Mouse (Mus musculus): ENCODE measurements around the gene Kif5c.

Kif5c gene

DNA sequence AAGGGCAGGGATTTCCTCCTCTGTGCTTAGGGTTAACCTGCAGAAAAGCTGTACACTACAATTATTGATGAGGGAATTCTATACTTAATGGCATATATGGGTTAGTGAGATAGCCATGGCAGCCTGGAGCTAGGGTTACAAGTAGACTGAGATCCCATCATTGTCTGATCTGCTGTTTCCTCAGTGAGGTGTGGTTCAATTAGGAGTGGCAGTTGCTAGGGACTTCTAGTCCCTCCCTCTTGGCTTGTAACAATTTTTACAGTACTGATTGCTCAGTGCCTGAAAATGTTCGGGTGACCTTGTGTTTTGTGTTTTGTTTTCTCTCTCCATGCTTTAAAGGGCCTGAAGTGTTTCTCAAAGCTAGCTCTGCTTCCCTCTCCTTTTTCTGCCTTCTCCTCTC is 2.1 kb downstream of the Kif5c start:
- no peak for DNase-seq (ENCODE audit: extremely low spot score)

- no peak for DNase-seq (ENCODE audit: extremely low spot score)
These were observed 6.5 kb downstream of the Kif5c start for GRCm38 (mm10) chr2:49625581-49625980.

- DNase-seq (ENCODE audit: extremely low spot score) = no peak
These were observed 8.5 kb downstream of the Kif5c start for GRCm38 (mm10) chr2:49627611-49628010.

- DNase-seq (ENCODE audit: extremely low spot score) = no peak
These were observed 9.1 kb downstream of the Kif5c start for GRCm38 (mm10) chr2:49628094-49628705.

DNA sequence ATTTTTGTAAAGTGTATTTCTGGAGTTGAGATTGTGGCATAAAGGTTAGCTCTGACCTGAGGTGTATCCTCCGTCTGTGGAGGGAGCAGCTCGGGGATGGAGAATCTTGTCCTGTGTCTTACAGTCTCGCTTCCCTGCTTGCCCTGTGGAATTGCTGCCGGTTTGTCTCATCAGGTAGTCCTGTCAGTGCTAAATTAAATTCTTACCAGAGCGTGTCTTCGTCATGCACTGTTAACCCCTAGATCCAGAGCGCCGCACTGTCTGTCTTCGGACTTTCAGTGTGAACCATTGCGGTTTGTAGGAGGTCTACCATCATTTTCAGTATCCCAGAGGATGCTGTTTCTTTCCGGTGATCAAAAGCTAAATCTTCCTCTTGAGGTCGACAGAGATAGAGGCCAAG is 10.1 kb downstream of the Kif5c start:
- DNase-seq (ENCODE audit: extremely low spot score) = no peak

DNA sequence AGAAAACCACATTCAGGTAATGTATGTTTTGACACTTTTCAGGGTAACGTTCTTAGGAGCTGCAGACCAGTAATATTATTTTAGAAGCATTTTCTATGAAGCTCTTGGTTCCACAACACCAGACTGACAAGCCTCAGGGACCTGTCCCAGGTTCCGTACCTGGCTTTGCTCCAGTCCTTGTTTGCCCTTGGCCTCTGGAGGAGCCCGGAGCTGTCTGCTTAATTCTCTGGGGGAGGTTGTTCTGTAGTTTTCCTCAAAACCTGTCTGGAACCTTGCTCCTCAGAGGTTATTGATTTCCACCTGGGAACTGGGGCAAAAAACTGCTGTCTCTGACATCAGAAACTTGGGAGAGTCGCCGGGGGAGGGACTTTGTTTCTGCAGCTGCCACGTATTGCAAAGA is 11.5 kb downstream of the Kif5c start:
- DNase-seq (ENCODE audit: extremely low spot score) = no peak

DNA sequence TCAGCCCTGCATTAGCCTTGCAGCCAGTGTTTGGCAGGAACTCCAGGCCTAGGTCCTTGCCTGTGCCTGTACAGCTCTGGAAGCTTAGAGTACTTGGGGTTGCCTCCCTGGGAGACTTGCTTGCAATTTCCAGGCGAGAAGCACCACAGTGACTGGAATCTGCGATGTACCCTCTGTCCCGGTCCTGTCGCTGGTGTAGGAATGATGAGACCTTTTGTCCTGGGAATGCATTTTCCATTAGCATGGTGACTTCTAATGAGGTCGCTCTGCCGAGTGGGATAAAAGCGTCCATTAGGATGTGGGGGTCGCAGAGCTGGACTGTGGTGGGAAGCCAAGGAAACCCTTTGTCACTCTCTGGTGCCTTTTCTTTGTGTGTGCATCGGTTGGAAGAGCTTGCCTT is 14.1 kb downstream of the Kif5c start:
- DNase-seq (ENCODE audit: extremely low spot score) = peak; percentile 55

DNA sequence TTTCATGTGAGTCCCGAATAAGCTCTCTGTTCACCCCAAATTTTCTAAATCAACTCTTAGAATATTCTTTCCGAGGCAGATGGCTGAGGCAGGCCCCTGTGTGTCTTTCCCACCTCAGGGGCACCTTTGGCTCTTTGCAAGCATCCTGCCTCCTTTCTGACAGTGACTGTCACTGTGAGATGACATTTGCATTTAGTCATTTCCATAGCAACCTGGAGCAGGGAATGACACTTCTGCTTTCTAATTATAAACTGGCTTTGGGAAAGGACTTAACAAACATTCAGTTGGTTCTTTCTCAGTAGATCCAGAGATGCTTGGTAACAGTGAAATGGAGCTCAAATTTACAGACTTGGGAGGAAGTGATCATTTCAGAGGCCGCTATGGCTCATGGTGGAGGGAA is 23.7 kb downstream of the Kif5c start:
- DNase-seq (ENCODE audit: extremely low spot score) = no peak

GRCm38 (mm10) chr2:49643756-49644155 is 24.7 kb downstream of the Kif5c start:
- DNase-seq (ENCODE audit: extremely low spot score) = no peak

DNA sequence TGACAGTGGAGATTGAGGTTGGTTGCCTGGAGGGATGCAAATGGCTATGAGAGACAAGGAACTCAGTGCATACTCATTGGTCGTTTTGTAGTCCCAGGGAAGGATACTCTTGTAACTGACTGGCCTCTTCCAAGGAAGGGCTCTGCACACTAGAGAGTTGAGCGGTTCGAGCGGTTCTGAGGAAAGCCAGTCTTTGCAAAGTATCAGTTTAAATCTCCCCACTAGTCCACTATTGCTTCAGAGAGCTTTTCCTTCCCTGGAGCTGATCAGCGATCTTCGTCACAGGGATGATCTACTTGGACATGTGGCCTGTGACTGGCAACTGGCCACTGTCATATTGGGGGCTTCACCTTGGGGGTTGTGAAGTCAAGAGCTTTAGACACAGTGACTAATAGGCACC is 28.5 kb downstream of the Kif5c start:
- DNase-seq (ENCODE audit: extremely low spot score) = no peak

GRCm38 (mm10) chr2:49648344-49648743 is 29.2 kb downstream of the Kif5c start:
- DNase-seq (ENCODE audit: extremely low spot score) = peak; percentile 19

DNA sequence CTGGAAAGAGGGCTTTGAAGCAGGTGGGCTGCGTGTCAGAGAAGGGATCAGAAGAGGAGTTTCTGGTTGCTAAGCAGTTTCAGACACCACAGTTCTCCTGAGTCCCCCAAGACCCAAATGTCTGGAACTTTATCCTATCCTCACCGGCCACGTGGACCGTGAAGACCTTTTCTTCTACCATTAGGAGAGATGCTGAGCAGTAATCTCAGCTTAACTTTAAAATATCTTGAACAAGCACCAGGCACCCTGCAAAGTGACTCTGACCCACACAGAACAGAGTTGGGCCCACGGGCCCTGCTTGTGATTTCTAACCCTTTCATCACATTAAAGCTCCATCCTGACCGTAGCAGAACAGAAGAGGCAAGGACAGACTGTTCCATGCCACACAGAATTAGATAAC is 29.7 kb downstream of the Kif5c start:
- DNase-seq (ENCODE audit: extremely low spot score) = no peak

DNA sequence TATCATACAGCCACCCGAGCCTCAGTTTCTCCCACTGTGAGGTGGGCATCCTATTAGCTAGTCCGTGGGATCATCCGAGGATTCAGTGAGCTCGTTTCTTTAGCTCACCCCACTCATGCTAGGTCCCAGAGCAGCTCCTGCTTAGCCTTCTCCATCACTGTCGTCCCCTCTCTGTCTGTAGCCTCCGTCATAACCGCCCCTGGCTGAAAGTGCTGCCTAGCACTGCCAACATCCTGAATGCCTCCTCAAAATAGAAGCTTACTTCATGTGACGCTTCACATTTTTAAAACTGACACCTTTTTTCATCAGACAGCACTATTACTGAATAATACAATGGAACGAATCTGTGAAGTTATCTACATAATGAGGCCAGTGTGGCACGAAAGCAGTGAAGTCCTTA is 30.1 kb downstream of the Kif5c start:
- DNase-seq (ENCODE audit: extremely low spot score) = no peak

- DNase-seq (ENCODE audit: extremely low spot score) = no peak
These were observed 32.6 kb downstream of the Kif5c start for GRCm38 (mm10) chr2:49651737-49652136.

DNA sequence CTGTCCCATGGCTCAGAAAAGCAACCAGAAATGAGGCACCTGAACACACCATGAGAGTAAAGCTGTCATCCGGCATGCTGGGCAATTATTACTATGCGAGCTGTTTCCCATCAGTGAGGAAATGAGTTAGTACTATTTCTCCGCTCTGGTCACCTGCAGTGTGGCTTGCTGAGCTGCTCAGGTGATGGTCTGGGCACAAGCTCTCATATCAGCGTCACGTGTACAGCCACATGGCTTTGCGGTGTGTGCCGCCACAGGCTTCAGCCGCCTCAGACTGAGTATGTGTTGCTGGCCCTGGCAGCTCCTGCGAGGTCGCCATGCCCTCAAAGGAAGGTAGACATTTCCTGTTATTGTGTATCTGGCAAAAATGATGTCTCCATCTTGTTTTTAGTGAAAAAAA is 35.5 kb downstream of the Kif5c start:
- DNase-seq (ENCODE audit: extremely low spot score) = no peak

- DNase-seq (ENCODE audit: extremely low spot score) = no peak
These were observed 36.2 kb downstream of the Kif5c start for GRCm38 (mm10) chr2:49655195-49655873.

DNA sequence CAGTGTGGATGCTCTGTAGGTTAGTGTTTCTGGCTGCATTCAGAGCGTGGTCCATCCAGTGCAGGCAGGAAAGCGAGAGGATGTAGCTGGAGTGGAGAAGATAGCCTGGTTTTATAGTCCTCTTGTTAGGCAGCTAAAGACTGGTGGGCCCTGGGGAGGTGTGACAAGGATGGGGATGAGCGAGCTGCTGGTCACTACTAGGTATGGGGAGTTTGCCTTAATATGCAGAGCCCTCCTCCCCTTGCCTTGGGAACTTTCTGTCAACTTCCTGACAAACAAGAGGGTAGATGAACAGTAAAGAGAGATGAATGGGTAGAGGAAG is 36.7 kb downstream of the Kif5c start:
- DNase-seq (ENCODE audit: extremely low spot score) = no peak

- DNase-seq (ENCODE audit: extremely low spot score) = no peak
These were observed 37.9 kb downstream of the Kif5c start for GRCm38 (mm10) chr2:49656988-49657387.

DNA sequence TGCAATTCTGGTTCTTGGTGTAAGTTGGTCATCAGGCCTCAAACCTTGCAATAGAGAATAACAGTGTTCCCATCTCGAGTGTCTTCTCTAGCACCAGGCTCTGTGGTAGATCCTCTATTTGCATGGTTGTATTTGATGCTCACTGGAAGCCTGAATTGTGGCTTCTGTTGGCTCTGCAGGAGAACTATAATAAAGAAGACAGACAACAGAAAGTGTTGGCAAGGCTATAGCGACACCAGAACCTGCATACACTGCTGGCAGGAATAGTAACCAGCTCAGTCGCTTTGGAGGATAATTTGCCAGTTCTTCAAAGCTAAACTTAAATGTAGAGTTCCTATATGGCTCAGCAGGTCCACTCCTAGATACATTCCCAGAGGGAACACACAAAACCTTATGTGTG is 38.6 kb downstream of the Kif5c start:
- no peak for DNase-seq (ENCODE audit: extremely low spot score)

- DNase-seq (ENCODE audit: extremely low spot score) = no peak
These were observed 39.9 kb downstream of the Kif5c start for GRCm38 (mm10) chr2:49658988-49659387.

DNA sequence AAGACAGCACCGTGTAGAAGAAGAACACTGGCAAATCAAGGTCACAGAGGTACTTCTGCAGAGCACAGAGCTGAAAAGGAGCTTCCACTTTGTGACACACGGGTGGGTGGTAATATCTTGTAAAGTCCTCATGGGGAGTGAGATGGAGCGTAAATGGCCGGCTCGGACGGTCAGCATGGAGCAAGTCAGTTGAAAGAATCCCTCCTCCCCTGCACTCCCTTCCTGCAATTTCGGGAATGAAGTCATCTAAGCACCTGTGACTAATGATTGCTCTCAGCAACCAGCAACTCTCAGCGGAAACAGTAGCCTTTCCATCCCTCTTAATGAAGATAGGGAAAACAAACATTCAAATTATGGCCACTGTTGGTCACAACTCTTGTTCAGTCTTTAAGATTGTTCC is 40.9 kb downstream of the Kif5c start:
- no peak for DNase-seq (ENCODE audit: extremely low spot score)

GRCm38 (mm10) chr2:49660375-49660923 is 41.4 kb downstream of the Kif5c start:
- DNase-seq (ENCODE audit: extremely low spot score) = no peak

DNA sequence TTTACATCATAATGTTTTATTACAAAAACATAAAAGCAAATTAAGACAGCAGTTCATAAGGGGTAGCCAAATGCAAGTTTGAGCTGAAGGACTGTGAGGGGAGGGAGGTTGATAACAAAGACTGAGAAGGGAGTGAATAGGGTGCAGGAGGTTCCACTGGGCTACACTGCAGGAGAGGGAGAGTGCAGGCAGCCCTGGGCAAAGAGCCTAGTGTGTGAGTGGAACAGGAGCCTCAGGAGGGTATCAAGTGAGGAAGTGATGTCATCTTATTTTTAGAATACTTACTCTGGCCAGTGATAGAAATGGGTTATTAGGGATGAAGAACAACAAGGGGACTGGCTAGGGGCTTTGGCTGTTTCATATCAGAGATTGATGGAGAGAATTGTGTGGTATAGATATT is 42.2 kb downstream of the Kif5c start:
- DNase-seq (ENCODE audit: extremely low spot score) = no peak

- DNase-seq (ENCODE audit: extremely low spot score) = no peak
These were observed 42.8 kb downstream of the Kif5c start for GRCm38 (mm10) chr2:49661872-49662271.
